Mouse (Mus musculus) heart, postnatal 4 days (tissue): Measurements from ENCODE around the gene Csrnp3. TPM values are rescaled to one million over a fixed set of nuclear protein-coding genes. Genes with fewer than 3 reads are reported as not detected.

Experiments
- DNase-seq: peaks from one replicate; pipeline ENCODE4 v3.0.0; 2021
- total RNA-seq, 2 experiments: library from RNA; stranded (reverse); gene quantifications; 2 replicates each; pipeline ENCODE4 v1.2.3; 2021

The Csrnp3 gene
- total RNA-seq, 2 experiments from 2014 or later, result 0.71 to 1.1 TPM

- DNase-seq, result no peak
Measured at GRCm38 (mm10) chr2:66023419-66023818, 177.9 kb downstream of the Csrnp3 start.

GRCm38 (mm10) chr2:66024837-66025236 is 179.3 kb downstream of the Csrnp3 start:
- DNase-seq, result no peak

- no peak for DNase-seq
Measured at GRCm38 (mm10) chr2:66028812-66029211, 183.2 kb downstream of the Csrnp3 start.

- DNase-seq, result no peak
Measured at GRCm38 (mm10) chr2:66034907-66035679, 189.5 kb downstream of the Csrnp3 start.

- DNase-seq, result no peak
Measured at GRCm38 (mm10) chr2:66040611-66041010, 195.0 kb downstream of the Csrnp3 start.

GRCm38 (mm10) chr2:66041203-66041916 is 195.8 kb downstream of the Csrnp3 start:
- no peak for DNase-seq

GRCm38 (mm10) chr2:66041917-66042419 is 196.4 kb downstream of the Csrnp3 start:
- peak; percentile 25 for DNase-seq

- no peak for DNase-seq
Measured at GRCm38 (mm10) chr2:66043441-66044404, 198.2 kb downstream of the Csrnp3 start.

- DNase-seq, result no peak
Measured at GRCm38 (mm10) chr2:66044405-66045089, 199.0 kb downstream of the Csrnp3 start.

GRCm38 (mm10) chr2:66063291-66063690 is 217.7 kb downstream of the Csrnp3 start:
- DNase-seq, result no peak

- no peak for DNase-seq
Measured at GRCm38 (mm10) chr2:66069454-66069853, 223.9 kb downstream of the Csrnp3 start.

- no peak for DNase-seq
Measured at GRCm38 (mm10) chr2:66080731-66081130, 235.2 kb downstream of the Csrnp3 start.

Other genes starting within 250 kb of the Csrnp3 start
- under 1 TPM; 0.21 to 0.41 TPM for gene Scn2a, start 225.0 kb upstream of the Csrnp3 start, total RNA-seq